In the genomic region with DNA sequence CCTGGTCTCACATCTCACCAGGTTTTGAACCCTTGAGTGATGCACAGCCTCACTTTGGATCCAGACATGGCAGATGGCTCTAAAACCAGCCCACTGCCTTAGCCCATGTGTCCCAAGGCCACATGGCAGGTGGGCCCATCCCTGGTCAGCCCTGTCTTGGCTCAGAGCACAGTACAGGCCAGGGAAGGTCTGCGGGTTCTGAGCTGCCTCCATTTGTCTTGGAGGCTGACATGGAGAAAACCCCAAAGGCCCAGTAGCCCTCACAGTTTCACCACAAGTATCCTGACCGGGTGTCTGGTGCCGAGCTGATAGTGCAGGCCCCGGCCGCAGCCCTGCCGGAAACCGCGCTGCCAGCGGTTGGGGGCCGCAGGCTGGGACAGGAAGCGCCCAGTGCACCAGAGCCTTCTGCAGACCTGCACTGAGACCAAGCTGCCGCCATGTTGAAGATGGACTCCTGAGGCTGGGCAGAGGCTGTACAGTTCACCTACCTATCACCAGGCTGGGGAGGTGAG, we compare ENCODE assay signal across 8 mouse cellular contexts. TPM values are rescaled to one million over a fixed set of nuclear protein-coding genes. Genes with fewer than 3 reads are reported as not detected.
DNase-seq lines count a peak whose midpoint lies in the region; ATAC-seq and TF ChIP-seq lines count a peak whose summit lies in the region.

No protein-coding gene starts in this region.

- peaks cover 6% of the 10 kb centered on the region for H3K4me1 ChIP-seq in lung, embryonic 15.5 days
- peaks cover 5% of the 10 kb centered on the region; the same call in 1 of the 2 replicates for H3K4me1 ChIP-seq in forebrain, embryonic 14.5 days (ENCODE audit: control insufficient read depth, insufficient read depth, low read length)
- H3K4me1 ChIP-seq in liver, embryonic 11.5 days (replicated peaks; ENCODE audit: control insufficient read depth, insufficient read depth, low read length) = peaks cover 31% of the 10 kb centered on the region
- peaks cover 20% of the 10 kb centered on the region for H3K4me1 ChIP-seq in olfactory bulb, adult 2 months (ENCODE audit: control insufficient read depth, insufficient read depth, low read length)

- TF ChIP-seq POLR2A in olfactory bulb, adult 2 months (IDR thresholded peaks at IDR 0.05; ENCODE audit: insufficient read depth, low read depth, low read length) = no peak

- H3K27me3 ChIP-seq in lung, embryonic 15.5 days = no peaks in the 10 kb centered on the region
- H3K27me3 ChIP-seq in forebrain, embryonic 14.5 days (replicated peaks; ENCODE audit: control insufficient read depth, insufficient read depth, low read length) = no peaks in the 10 kb centered on the region
- H3K27me3 ChIP-seq in liver, embryonic 11.5 days (replicated peaks; ENCODE audit: control insufficient read depth, insufficient read depth, low read length) = no peaks in the 10 kb centered on the region

- 90% methylated on average over 12 of the region's 12 CpGs for WGBS in lung, embryonic 15.5 days
- WGBS in forebrain, embryonic 14.5 days = 97% methylated on average over 12 of the region's 12 CpGs
- 51% methylated on average over 12 of the region's 12 CpGs for WGBS in liver, embryonic 11.5 days
- WGBS in olfactory bulb, adult 2 months = 99% methylated on average over 12 of the region's 12 CpGs

- H3K4me3 ChIP-seq in lung, embryonic 15.5 days = no peak overlapping the region
- H3K4me3 ChIP-seq in forebrain, embryonic 14.5 days (ENCODE audit: low read depth, low read length) = no peak overlapping the region
- H3K4me3 ChIP-seq in liver, embryonic 11.5 days (ENCODE audit: low read depth, low read length) = no peak overlapping the region
- H3K4me3 ChIP-seq in olfactory bulb, adult 2 months (ENCODE audit: insufficient read depth, low read depth, low read length) = peak overlapping the region; percentile 28

- H3K27ac ChIP-seq in lung, embryonic 15.5 days = no peak overlapping the region
- H3K27ac ChIP-seq in forebrain, embryonic 14.5 days (ENCODE audit: low read depth, low read length) = peak overlapping the region; percentile 49
- H3K27ac ChIP-seq in liver, embryonic 11.5 days (ENCODE audit: low read depth, low read length) = peak overlapping the region; percentile 92
- peak overlapping the region; percentile 52 for H3K27ac ChIP-seq in olfactory bulb, adult 2 months (ENCODE audit: insufficient read depth, low read depth, low read length)

- DNase-seq in lung, postnatal 25 days (ENCODE audit: low spot score) = no peak
- DNase-seq in forebrain, embryonic 14.5 days (ENCODE audit: low spot score) = no peak
- peak; percentile 75 for DNase-seq in liver, embryonic 11.5 days (ENCODE audit: low spot score)
- DNase-seq in thymus, adult 18-20 months = no peak
- no peak for DNase-seq in adrenal gland, postnatal 14 days
- DNase-seq in layer of hippocampus, adult 18-20 months (ENCODE audit: low spot score in 2 of 2) = no peak

- peak; percentile 20; the same call in 1 of the 2 replicates for ATAC-seq in lung, embryonic 15.5 days (ENCODE audit: borderline replicate concordance, extremely low read depth, low FRiP score, low TSS enrichment)
- ATAC-seq in forebrain, embryonic 14.5 days = peak; percentile 42
- peak; percentile 70 for ATAC-seq in liver, embryonic 11.5 days (replicated peaks; ENCODE audit: low FRiP score)

- peaks cover 29% of the 10 kb centered on the region for H3K36me3 ChIP-seq in lung, embryonic 15.5 days
- peaks cover 31% of the 10 kb centered on the region for H3K36me3 ChIP-seq in forebrain, embryonic 14.5 days (ENCODE audit: control insufficient read depth, insufficient read depth, low read length)
- peaks cover 18% of the 10 kb centered on the region for H3K36me3 ChIP-seq in liver, embryonic 11.5 days (ENCODE audit: control insufficient read depth, insufficient read depth, low read length)

- no peaks in the 10 kb centered on the region for H3K9me3 ChIP-seq in lung, embryonic 15.5 days
- no peaks in the 10 kb centered on the region for H3K9me3 ChIP-seq in forebrain, embryonic 14.5 days (replicated peaks; ENCODE audit: control insufficient read depth, low read length)
- no peaks in the 10 kb centered on the region for H3K9me3 ChIP-seq in liver, embryonic 11.5 days (ENCODE audit: control insufficient read depth, low read length)

- peak overlapping the region; percentile 36 for H3K9ac ChIP-seq in lung, embryonic 15.5 days
- peak overlapping the region; percentile 62 for H3K9ac ChIP-seq in forebrain, embryonic 14.5 days (ENCODE audit: low read length)
- peak overlapping the region; percentile 55 for H3K9ac ChIP-seq in liver, embryonic 11.5 days (ENCODE audit: low read depth, low read length)

- TF ChIP-seq CTCF in olfactory bulb, adult 2 months (IDR thresholded peaks at IDR 0.05; ENCODE audit: insufficient read depth, low read depth, low read length) = no peak

- peak overlapping the region; percentile 50 for H3K4me2 ChIP-seq in lung, embryonic 15.5 days
- peak overlapping the region; percentile 41 for H3K4me2 ChIP-seq in forebrain, embryonic 14.5 days (ENCODE audit: low read length)
- H3K4me2 ChIP-seq in liver, embryonic 11.5 days = peak overlapping the region; percentile 66

RNA-seq across cellular contexts. Expression of a gene that starts 22.4 kb away (rescaled TPM):
- polyA plus RNA-seq in lung, embryonic 15.5 days (2015; fragmentation: Nextera tagmentation; extraction: Ambion mirVana) = 436 and 444 TPM in 2 replicates
- polyA plus RNA-seq in forebrain, embryonic 14.5 days (2014; fragmentation: Nextera tagmentation; extraction: Ambion mirVana) = 279 and 283 TPM in 2 replicates
- 384 and 414 TPM in 2 replicates for polyA plus RNA-seq in liver, embryonic 11.5 days (2014; fragmentation: Nextera tagmentation; extraction: Ambion mirVana)
- polyA plus RNA-seq in olfactory bulb, adult 2 months (2012; ENCODE audit: insufficient read depth, insufficient read length, low replicate concordance, missing spikeins) = not detected in 2 replicates
- total RNA-seq in adrenal gland, postnatal 14 days (2021) = 183 and 185 TPM in 2 replicates
- 100 to 1,000 TPM; 169 to 184 TPM for total RNA-seq in layer of hippocampus, adult 18-20 months (2021)

Comparison
In these comparisons a context has a peak if more than half of its experiments do, and no peak if none do; other contexts are left out.
1. ATAC-seq: peak in every context shown above with its lines; median percentile 70 in liver, embryonic 11.5 days; 42 in forebrain, embryonic 14.5 days; 20 in lung, embryonic 15.5 days.